Mouse (Mus musculus): ENCODE data around the gene Spsb2. TPM values are rescaled to one million over a fixed set of nuclear protein-coding genes. Genes with fewer than 3 reads are reported as not detected.

Spsb2 gene
- 5.4 and 8.0 TPM in 2 replicates for polyA plus RNA-seq (2012; rRNA removed)

GRCm38 (mm10) chr6:124808358-124809012 is at the start of gene Spsb2:
Spsb2 (plus strand) TSS chr6:124808661.

GRCm38 (mm10) chr6:124769101-124769765 is 39.2 kb upstream of the Spsb2 start, which contains the start of gene Eno2:
Eno2 (minus strand) TSS chr6:124769673.

GRCm38 (mm10) chr6:124779222-124779983 is 29.1 kb upstream of the Spsb2 start, which contains the start of gene Lrrc23:
Lrrc23 (minus strand) TSS chr6:124779727.

GRCm38 (mm10) chr6:124813933-124814332 is 5.5 kb downstream of the Spsb2 start, which contains the start of gene Tpi1:
Tpi1 (minus strand) TSS chr6:124814296.

GRCm38 (mm10) chr6:124828868-124829798 is 20.7 kb downstream of the Spsb2 start, which contains the start of the genes Usp5 and Cdca3:
Usp5 (minus strand) TSS chr6:124829484.
Cdca3 (plus strand) TSS chr6:124829547.

GRCm38 (mm10) chr6:124840241-124841167 is 32.0 kb downstream of the Spsb2 start, which contains the start of gene Gnb3:
Gnb3 (minus strand) TSS chr6:124840275.

GRCm38 (mm10) chr6:124856916-124857839 is 48.7 kb downstream of the Spsb2 start, which contains the start of gene P3h3:
P3h3 (minus strand) TSS chr6:124857752.

Other genes with a start within 250 kb of the Spsb2 start
- not detected in 2 replicates for gene C1rb, start 238.4 kb upstream of the Spsb2 start, polyA plus RNA-seq (2012; rRNA removed)
- gene C1s2, start 172.6 kb upstream of the Spsb2 start, polyA plus RNA-seq (2012; rRNA removed) = 0.34 and 0.44 TPM in 2 replicates
- 53.8 and 63.1 TPM in 2 replicates for gene Lpcat3, start 145.6 kb upstream of the Spsb2 start, polyA plus RNA-seq (2012; rRNA removed)
- 134 and 145 TPM in 2 replicates for gene Emg1, start 96.5 kb upstream of the Spsb2 start, polyA plus RNA-seq (2012; rRNA removed)
- 171 and 179 TPM in 2 replicates for gene Phb2, start 96.3 kb upstream of the Spsb2 start, polyA plus RNA-seq (2012; rRNA removed)
- gene Ptpn6, start 69.9 kb upstream of the Spsb2 start, polyA plus RNA-seq (2012; rRNA removed) = 5.3 and 6.1 TPM in 2 replicates
- gene Grcc10, start 67.3 kb upstream of the Spsb2 start, polyA plus RNA-seq (2012; rRNA removed) = 499 and 546 TPM in 2 replicates
- gene Gm45234, start 52.6 kb upstream of the Spsb2 start, polyA plus RNA-seq (2012; rRNA removed) = not detected in 2 replicates
- 77.8 and 103 TPM in 2 replicates for gene Atn1, start 52.1 kb upstream of the Spsb2 start, polyA plus RNA-seq (2012; rRNA removed)
- gene Eno2, start 39.0 kb upstream of the Spsb2 start, polyA plus RNA-seq (2012; rRNA removed) = 56.4 and 62.0 TPM in 2 replicates
- gene Lrrc23, start 28.9 kb upstream of the Spsb2 start, polyA plus RNA-seq (2012; rRNA removed) = 9.0 and 9.4 TPM in 2 replicates
- gene Tpi1, start 5.6 kb downstream of the Spsb2 start, polyA plus RNA-seq (2012; rRNA removed) = 409 and 429 TPM in 2 replicates
- 138 and 145 TPM in 2 replicates for gene Usp5, start 20.8 kb downstream of the Spsb2 start, polyA plus RNA-seq (2012; rRNA removed)
- 76.7 and 102 TPM in 2 replicates for gene Cdca3, start 20.9 kb downstream of the Spsb2 start, polyA plus RNA-seq (2012; rRNA removed)
- gene Gnb3, start 31.6 kb downstream of the Spsb2 start, polyA plus RNA-seq (2012; rRNA removed) = 2.1 and 2.5 TPM in 2 replicates
- 143 and 182 TPM in 2 replicates for gene P3h3, start 49.1 kb downstream of the Spsb2 start, polyA plus RNA-seq (2012; rRNA removed)
- gene Gpr162, start 55.3 kb downstream of the Spsb2 start, polyA plus RNA-seq (2012; rRNA removed) = 72.7 and 75.1 TPM in 2 replicates
- gene Cd4, start 79.6 kb downstream of the Spsb2 start, polyA plus RNA-seq (2012; rRNA removed) = 0.18 and 0.20 TPM in 2 replicates
- gene Lag3, start 103.0 kb downstream of the Spsb2 start, polyA plus RNA-seq (2012; rRNA removed) = 4.0 and 4.2 TPM in 2 replicates
- gene Ptms, start 111.4 kb downstream of the Spsb2 start, polyA plus RNA-seq (2012; rRNA removed) = 2,372 and 2,516 TPM in 2 replicates
- 531 and 537 TPM in 2 replicates for gene Mlf2, start 122.7 kb downstream of the Spsb2 start, polyA plus RNA-seq (2012; rRNA removed)
- gene Cops7a, start 156.9 kb downstream of the Spsb2 start, polyA plus RNA-seq (2012; rRNA removed) = 135 and 153 TPM in 2 replicates
- gene Pianp, start 188.0 kb downstream of the Spsb2 start, polyA plus RNA-seq (2012; rRNA removed) = 36.3 and 46.5 TPM in 2 replicates
- 104 and 109 TPM in 2 replicates for gene Zfp384, start 200.5 kb downstream of the Spsb2 start, polyA plus RNA-seq (2012; rRNA removed)
- 150 and 154 TPM in 2 replicates for gene Ing4, start 231.1 kb downstream of the Spsb2 start, polyA plus RNA-seq (2012; rRNA removed)
- gene Acrbp, start 241.0 kb downstream of the Spsb2 start, polyA plus RNA-seq (2012; rRNA removed) = 33.4 and 35.8 TPM in 2 replicates